Mouse (Mus musculus) thymus, adult 2 months (tissue): ENCODE data around the gene Cp.

Source experiments
- CTCF ChIP-seq: fragments of 200-500 bp; IDR thresholded peaks from 2 replicates; pipeline ENCODE4 v1.5.1; 2012; ENCODE audit warnings: mild to moderate bottlenecking, control low read depth, low read length, moderate library complexity, borderline replicate concordance; ENCODE audit not compliant: control insufficient read depth, poor library complexity, insufficient read depth; ENCODE audit errors: extremely low read depth
- POLR2A ChIP-seq: fragments of 200-500 bp; IDR thresholded peaks from 2 replicates; pipeline ENCODE4 v1.6.1; 2012; ENCODE audit warnings: mild to moderate bottlenecking, low read length, control low read depth, moderate library complexity; ENCODE audit not compliant: control insufficient read depth, poor library complexity, insufficient read depth; ENCODE audit errors: extremely low read depth

- TF ChIP-seq CTCF (no peak), POLR2A (no peak)
Measured at GRCm38 (mm10) chr3:20000806-20001205, 44.0 kb downstream of the Cp start.
